Mouse (Mus musculus) heart, embryonic 11.5 days (tissue): ENCODE measurements around the gene Plekho2. TPM values are rescaled to one million over a fixed set of nuclear protein-coding genes. Genes with fewer than 3 reads are reported as not detected.

Experiments
- ATAC-seq: fragments of 200-750 bp; cut with Nextera tagmentation; replicated peaks from 2 replicates; pipeline ENCODE4 v1.8.0; 2017; ENCODE audit warnings: moderate library complexity; ENCODE audit not compliant: insufficient number of reproducible peaks, low FRiP score, low TSS enrichment
- H3K27ac ChIP-seq: fragments of 300-500 bp; sonication (generic); 2 replicates; pipeline ENCODE4 v1.5.1; 2014; ENCODE audit warnings: mild to moderate bottlenecking, low read depth, low read length
- H3K27me3 ChIP-seq: fragments of 300-500 bp; sonication (generic); 2 replicates; pipeline ENCODE4 v1.6.1; 2014; ENCODE audit warnings: mild to moderate bottlenecking, low read length, mixed read lengths; ENCODE audit not compliant: control insufficient read depth, insufficient read depth
- H3K36me3 ChIP-seq: fragments of 300-500 bp; sonication (generic); 2 replicates; pipeline ENCODE4 v1.6.1; 2014; ENCODE audit warnings: mild to moderate bottlenecking, low read length, moderate library complexity, mixed read lengths; ENCODE audit not compliant: control insufficient read depth, insufficient read depth
- H3K4me1 ChIP-seq: fragments of 300-500 bp; sonication (generic); 2 replicates; pipeline ENCODE4 v1.6.1; 2014; ENCODE audit warnings: low read length; ENCODE audit not compliant: control insufficient read depth, insufficient read depth
- H3K4me2 ChIP-seq: fragments of 300-500 bp; sonication (generic); 2 replicates; pipeline ENCODE4 v1.6.1; 2014; ENCODE audit warnings: mild to moderate bottlenecking, moderate library complexity
- H3K4me3 ChIP-seq: fragments of 300-500 bp; sonication (generic); 2 replicates; pipeline ENCODE4 v1.5.1; 2014; ENCODE audit warnings: low read depth, low read length
- H3K9ac ChIP-seq: fragments of 300-500 bp; sonication (generic); 2 replicates; pipeline ENCODE4 v1.6.1; 2014; ENCODE audit warnings: mild to moderate bottlenecking, low read depth, low read length, moderate library complexity
- H3K9me3 ChIP-seq: fragments of 300-500 bp; sonication (generic); replicated peaks from 2 replicates; pipeline ENCODE4 v1.6.1; 2016; ENCODE audit warnings: low read length; ENCODE audit not compliant: control insufficient read depth
- WGBS: fragments of 180-500 bp; shearing (Covaris S2); extraction: QIAGEN DNeasy Blood & Tissue Kit; methylation state at CpG from one replicate; pipeline ENCODE4 v1.1.7; 2014; ENCODE audit not compliant: insufficient replicate concordance; 5-methylcytosine and 5-hydroxymethylcytosine counted together
- polyA plus RNA-seq: library from polyadenylated mRNA; unstranded; fragments of >200 nt; fragmentation: Nextera tagmentation; extraction: Ambion mirVana; gene quantifications from 2 replicates; pipeline ENCODE4 v1.2.1, GENCODE M21; 2014

Gene Plekho2
- polyA plus RNA-seq, 1 experiment from 2014 or later: 11.9 TPM

GRCm38 (mm10) chr9:65535191-65535722, 44.6 kb downstream of the Plekho2 start:
- H3K9ac ChIP-seq: no peak overlapping the region
- H3K9me3 ChIP-seq: no peaks in the 10 kb centered on the region
- ATAC-seq: no peak
- no peaks in the 10 kb centered on the region for H3K36me3 ChIP-seq
- no peaks in the 10 kb centered on the region for H3K27me3 ChIP-seq
- no peak overlapping the region for H3K4me3 ChIP-seq
- no peak overlapping the region for H3K4me2 ChIP-seq
- H3K4me1 ChIP-seq: no peaks in the 10 kb centered on the region
- WGBS: 76% methylated on average over 3 of the region's 3 CpGs
- no peak overlapping the region for H3K27ac ChIP-seq

- ATAC-seq: no peak
- no peaks in the 10 kb centered on the region for H3K27me3 ChIP-seq
- no peaks in the 10 kb centered on the region for H3K4me1 ChIP-seq
- no peak overlapping the region for H3K4me2 ChIP-seq
- H3K27ac ChIP-seq: no peak overlapping the region
- no peak overlapping the region for H3K4me3 ChIP-seq
- no peaks in the 10 kb centered on the region for H3K36me3 ChIP-seq
- 83% methylated on average over 3 of the region's 3 CpGs for WGBS
- H3K9ac ChIP-seq: no peak overlapping the region
- no peaks in the 10 kb centered on the region for H3K9me3 ChIP-seq
Measured at GRCm38 (mm10) chr9:65534111-65534510, 45.7 kb downstream of the Plekho2 start.

- 80% methylated on average over 8 of the region's 8 CpGs for WGBS
Measured at GRCm38 (mm10) chr9:65532986-65533385, 46.9 kb downstream of the Plekho2 start.

GRCm38 (mm10) chr9:65531283-65531682, 48.6 kb downstream of the Plekho2 start:
- Histone ChIP-seq H3K27me3 (no peaks in the 10 kb centered on the region), H3K4me2 (no peak overlapping the region), H3K9ac (no peak overlapping the region), H3K4me1 (peaks cover 3% of the 10 kb centered on the region; the same call in 1 of the 2 replicates), H3K27ac (no peak overlapping the region), H3K36me3 (no peaks in the 10 kb centered on the region), H3K4me3 (no peak overlapping the region), H3K9me3 (no peaks in the 10 kb centered on the region)
- ATAC-seq: no peak
- 83% methylated on average over 5 of the region's 5 CpGs for WGBS

More at GRCm38 (mm10) chr9:65532986-65533385, 46.9 kb downstream of the Plekho2 start:
- Histone ChIP-seq H3K4me2 (no peak overlapping the region), H3K4me3 (no peak overlapping the region), H3K4me1 (peaks cover 3% of the 10 kb centered on the region; the same call in 1 of the 2 replicates), H3K9me3 (no peaks in the 10 kb centered on the region), H3K27ac (no peak overlapping the region), H3K36me3 (no peaks in the 10 kb centered on the region), H3K9ac (no peak overlapping the region), H3K27me3 (no peaks in the 10 kb centered on the region)
- ATAC-seq: no peak

- Histone ChIP-seq H3K4me3 (no peak overlapping the region), H3K4me2 (no peak overlapping the region), H3K9ac (no peak overlapping the region), H3K9me3 (no peaks in the 10 kb centered on the region), H3K27me3 (no peaks in the 10 kb centered on the region), H3K27ac (no peak overlapping the region), H3K4me1 (peaks cover 3% of the 10 kb centered on the region; the same call in 1 of the 2 replicates), H3K36me3 (no peaks in the 10 kb centered on the region)
- 56% methylated on average over 8 of the region's 8 CpGs for WGBS
- no peak for ATAC-seq
Measured at GRCm38 (mm10) chr9:65529659-65530058, 50.2 kb downstream of the Plekho2 start.

- Histone ChIP-seq H3K4me1 (peaks cover 3% of the 10 kb centered on the region; the same call in 1 of the 2 replicates), H3K4me3 (no peak overlapping the region), H3K9me3 (no peaks in the 10 kb centered on the region), H3K36me3 (no peaks in the 10 kb centered on the region), H3K27ac (no peak overlapping the region; the same call in 1 of the 2 replicates), H3K9ac (no peak overlapping the region), H3K27me3 (no peaks in the 10 kb centered on the region), H3K4me2 (no peak overlapping the region)
- no peak for ATAC-seq
- 43% methylated on average over 6 of the region's 6 CpGs for WGBS
Measured at GRCm38 (mm10) chr9:65528417-65529038, 51.3 kb downstream of the Plekho2 start.

GRCm38 (mm10) chr9:65525445-65526195, 54.2 kb downstream of the Plekho2 start:
- Histone ChIP-seq H3K27ac (no peak overlapping the region), H3K4me2 (no peak overlapping the region), H3K4me3 (no peak overlapping the region), H3K9me3 (no peaks in the 10 kb centered on the region), H3K36me3 (no peaks in the 10 kb centered on the region), H3K27me3 (no peaks in the 10 kb centered on the region), H3K4me1 (peaks cover 3% of the 10 kb centered on the region; the same call in 1 of the 2 replicates), H3K9ac (no peak overlapping the region)
- 77% methylated on average over 10 of the region's 10 CpGs for WGBS
- ATAC-seq: no peak

GRCm38 (mm10) chr9:65523611-65524364, 56.1 kb downstream of the Plekho2 start:
- no peak overlapping the region for H3K9ac ChIP-seq
- 0 out of 2 replicates have a peak overlapping the region, but pooled peaks have one; percentile 4 for H3K4me2 ChIP-seq
- H3K27ac ChIP-seq: no peak overlapping the region
- 19% methylated on average over 14 of the region's 14 CpGs for WGBS
- peaks cover 8% of the 10 kb centered on the region for H3K4me1 ChIP-seq
- H3K9me3 ChIP-seq: no peaks in the 10 kb centered on the region
- no peaks in the 10 kb centered on the region for H3K27me3 ChIP-seq
- H3K4me3 ChIP-seq: no peak overlapping the region
- no peaks in the 10 kb centered on the region for H3K36me3 ChIP-seq
- no peak for ATAC-seq
